Mouse (Mus musculus) stomach, postnatal 0 days (tissue): ENCODE data around the gene Idnk.

Experiments
- CTCF ChIP-seq: IDR thresholded peaks from 2 replicates; pipeline ENCODE4 v1.5.1; 2016; ENCODE audit warnings: antibody characterized with exemption, low read depth, mild to moderate bottlenecking, moderate library complexity
- EP300 ChIP-seq: optimal IDR thresholded peaks from 2 replicates; pipeline ENCODE3; 2016; ENCODE audit warnings: antibody characterized with exemption

GRCm38 (mm10) chr13:58123381-58123780, 34.1 kb upstream of the Idnk start:
- TF ChIP-seq CTCF (no peak), EP300 (no peak)
